Mouse (Mus musculus) midbrain, embryonic 15.5 days (tissue): ENCODE data around the gene Sgo2a. TPM values are rescaled to one million over a fixed set of nuclear protein-coding genes. Genes with fewer than 3 reads are reported as not detected.

ENCODE experiments used
- ATAC-seq: fragments of 200-750 bp; cut with Nextera tagmentation; replicated peaks from 2 replicates; pipeline ENCODE4 v1.8.0; 2017; ENCODE audit warnings: moderate TSS enrichment
- H3K27ac ChIP-seq: fragments of 300-500 bp; sonication (generic); 2 replicates; pipeline ENCODE4 v1.5.1; 2015; ENCODE audit warnings: mild to moderate bottlenecking, inconsistent platforms
- H3K27me3 ChIP-seq: fragments of 300-500 bp; sonication (generic); replicated peaks from 2 replicates; pipeline ENCODE4 v1.6.1; 2015; ENCODE audit warnings: inconsistent platforms
- H3K36me3 ChIP-seq: fragments of 300-500 bp; sonication (generic); replicated peaks from 2 replicates; pipeline ENCODE4 v1.6.1; 2015; ENCODE audit warnings: inconsistent platforms
- H3K4me1 ChIP-seq: fragments of 300-500 bp; sonication (generic); 2 replicates; pipeline ENCODE4 v1.6.1; 2015; ENCODE audit warnings: inconsistent platforms
- H3K4me2 ChIP-seq: fragments of 300-500 bp; sonication (generic); 2 replicates; pipeline ENCODE4 v1.6.1; 2015; ENCODE audit warnings: inconsistent platforms, mild to moderate bottlenecking, moderate library complexity
- H3K4me3 ChIP-seq: fragments of 300-500 bp; sonication (generic); 2 replicates; pipeline ENCODE4 v1.5.1; 2015; ENCODE audit warnings: mild to moderate bottlenecking, inconsistent platforms
- H3K9ac ChIP-seq: fragments of 300-500 bp; sonication (generic); 2 replicates; pipeline ENCODE4 v1.6.1; 2015; ENCODE audit warnings: mild to moderate bottlenecking, inconsistent platforms
- H3K9me3 ChIP-seq: fragments of 300-500 bp; sonication (generic); 2 replicates; pipeline ENCODE4 v1.6.1; 2016; ENCODE audit warnings: inconsistent platforms
- WGBS: fragments of 180-500 bp; shearing (Covaris S2); methylation state at CpG from one replicate; pipeline ENCODE4 v1.1.7; 2015; ENCODE audit warnings: mixed read lengths; 5-methylcytosine and 5-hydroxymethylcytosine counted together
- polyA plus RNA-seq: library from polyadenylated mRNA; unstranded; fragments of >200 nt; fragmentation: Nextera tagmentation; extraction: Ambion mirVana; gene quantifications from 2 replicates; pipeline ENCODE4 v1.2.1, GENCODE M21; 2015

The Sgo2a gene
- polyA plus RNA-seq, 1 experiment from 2014 or later: 2.8 TPM

DNA sequence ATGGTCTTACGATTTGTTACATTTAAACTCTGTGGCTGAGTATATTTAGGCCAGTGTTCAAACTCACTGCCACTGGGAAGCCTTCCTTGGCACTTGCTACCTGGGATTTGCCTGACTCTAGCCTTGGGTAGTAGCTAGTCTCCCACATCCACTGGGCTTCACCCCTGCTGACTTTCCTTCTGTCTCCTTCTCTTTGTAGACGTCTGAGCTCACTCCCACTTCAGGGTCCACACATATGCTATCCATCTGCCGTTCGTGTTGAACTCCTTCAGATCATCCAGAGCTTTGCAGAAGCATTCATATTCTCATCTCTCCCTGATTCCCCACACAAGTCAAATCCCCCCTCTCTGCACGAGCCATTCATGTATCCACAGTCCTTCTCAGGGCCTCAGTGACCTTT lies 49.8 kb downstream of the Sgo2a start:
- Histone ChIP-seq H3K36me3 (no peaks in the 10 kb centered on the region), H3K9me3 (no peaks in the 10 kb centered on the region), H3K4me1 (peaks cover 3% of the 10 kb centered on the region; the same call in 1 of the 2 replicates), H3K4me2 (no peak overlapping the region), H3K27me3 (no peaks in the 10 kb centered on the region), H3K27ac (no peak overlapping the region), H3K4me3 (no peak overlapping the region), H3K9ac (no peak overlapping the region)
- no peak for ATAC-seq
- 64% methylated on average over 5 of the region's 5 CpGs for WGBS

DNA sequence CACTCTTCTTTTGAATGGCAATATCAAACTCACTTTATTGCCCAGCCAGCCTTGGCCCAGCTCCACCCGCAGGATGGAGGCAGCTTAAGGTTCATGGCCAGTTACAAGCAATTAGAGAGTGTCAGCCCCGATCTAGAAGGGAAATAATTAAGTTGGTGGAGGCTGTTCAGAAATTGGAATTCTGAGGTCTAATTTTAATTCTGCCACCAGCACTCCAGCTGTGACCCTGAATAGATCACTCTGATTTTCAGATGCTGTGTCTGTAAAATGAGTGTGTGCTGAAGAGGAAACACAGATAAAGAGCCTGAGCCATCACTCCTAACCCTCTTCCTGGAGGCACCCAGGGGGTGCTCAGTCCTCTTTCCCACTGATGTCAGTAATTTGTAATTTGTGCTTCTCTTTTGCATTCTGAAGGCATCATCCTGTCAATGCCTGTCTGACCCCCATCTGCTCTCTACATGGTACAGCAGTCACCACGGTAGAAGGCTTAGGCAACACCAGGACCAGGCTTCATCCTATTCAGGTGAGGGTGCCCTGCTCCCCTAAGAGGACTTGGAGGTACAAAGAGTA lies 51.0 kb downstream of the Sgo2a start:
- 31% methylated on average over 3 of the region's 3 CpGs for WGBS
- no peaks in the 10 kb centered on the region for H3K27me3 ChIP-seq
- 0 out of 2 replicates have a peak overlapping the region, but pooled peaks have one; percentile 23 for H3K27ac ChIP-seq
- no peak overlapping the region for H3K4me3 ChIP-seq
- H3K36me3 ChIP-seq: no peaks in the 10 kb centered on the region
- ATAC-seq: peak; percentile 51; the same call in 1 of the 2 replicates
- H3K4me1 ChIP-seq: peaks cover 3% of the 10 kb centered on the region; the same call in 1 of the 2 replicates
- no peak overlapping the region for H3K9ac ChIP-seq
- H3K4me2 ChIP-seq: no peak overlapping the region
- no peaks in the 10 kb centered on the region for H3K9me3 ChIP-seq

GRCm38 (mm10) chr1:58049126-58049525 lies 53.4 kb downstream of the Sgo2a start:
- H3K36me3 ChIP-seq: no peaks in the 10 kb centered on the region
- peaks cover 3% of the 10 kb centered on the region; the same call in 1 of the 2 replicates for H3K4me1 ChIP-seq
- no peaks in the 10 kb centered on the region for H3K27me3 ChIP-seq
- WGBS: 88% methylated on average over 5 of the region's 5 CpGs
- H3K4me2 ChIP-seq: no peak overlapping the region
- H3K9me3 ChIP-seq: no peaks in the 10 kb centered on the region
- no peak overlapping the region for H3K9ac ChIP-seq
- no peak overlapping the region for H3K27ac ChIP-seq
- no peak for ATAC-seq
- no peak overlapping the region for H3K4me3 ChIP-seq

- 77% methylated on average over 11 of the region's 11 CpGs for WGBS
Measured at GRCm38 (mm10) chr1:58055598-58055997, 59.8 kb downstream of the Sgo2a start.

GRCm38 (mm10) chr1:58056074-58056807 lies 60.5 kb downstream of the Sgo2a start:
- 75% methylated on average over 13 of the region's 13 CpGs for WGBS
- ATAC-seq: no peak
- Histone ChIP-seq H3K36me3 (no peaks in the 10 kb centered on the region), H3K9me3 (no peaks in the 10 kb centered on the region), H3K27ac (no peak overlapping the region), H3K4me2 (no peak overlapping the region), H3K4me3 (no peak overlapping the region), H3K9ac (no peak overlapping the region), H3K4me1 (no peaks in the 10 kb centered on the region), H3K27me3 (no peaks in the 10 kb centered on the region)

More at GRCm38 (mm10) chr1:58055598-58055997, 59.8 kb downstream of the Sgo2a start:
- Histone ChIP-seq H3K4me1 (no peaks in the 10 kb centered on the region), H3K4me2 (no peak overlapping the region), H3K4me3 (no peak overlapping the region), H3K9me3 (no peaks in the 10 kb centered on the region), H3K9ac (no peak overlapping the region), H3K27ac (no peak overlapping the region), H3K27me3 (no peaks in the 10 kb centered on the region), H3K36me3 (no peaks in the 10 kb centered on the region)
- ATAC-seq: no peak; the same call in 1 of the 2 replicates

- ATAC-seq: no peak
- Histone ChIP-seq H3K9me3 (no peaks in the 10 kb centered on the region), H3K27me3 (no peaks in the 10 kb centered on the region), H3K4me2 (no peak overlapping the region), H3K9ac (no peak overlapping the region; the same call in 1 of the 2 replicates), H3K4me1 (no peaks in the 10 kb centered on the region), H3K36me3 (no peaks in the 10 kb centered on the region), H3K4me3 (no peak overlapping the region), H3K27ac (no peak overlapping the region)
- WGBS: 80% methylated on average over 11 of the region's 11 CpGs
Measured at GRCm38 (mm10) chr1:58056939-58057338, 61.2 kb downstream of the Sgo2a start.

DNA sequence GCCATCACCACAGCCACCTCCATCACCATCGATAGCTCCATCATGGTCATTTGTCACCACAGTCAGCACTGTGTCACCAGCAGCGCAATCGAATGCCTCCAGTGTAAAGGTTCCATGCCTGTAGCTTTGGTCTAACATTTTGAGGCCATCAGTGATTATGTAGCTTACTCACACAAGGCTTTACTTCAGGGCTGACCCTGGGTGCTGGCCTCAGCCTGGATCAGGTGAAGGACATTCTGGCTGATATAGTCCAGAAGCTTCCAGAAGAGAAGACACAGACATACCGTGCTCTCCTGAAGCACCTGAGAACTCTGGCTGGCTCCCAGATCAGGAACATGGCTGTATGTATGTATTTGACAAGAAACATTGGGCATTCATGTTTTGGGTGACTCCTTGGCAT lies 63.1 kb downstream of the Sgo2a start:
- Histone ChIP-seq H3K4me1 (no peaks in the 10 kb centered on the region), H3K27me3 (no peaks in the 10 kb centered on the region), H3K36me3 (no peaks in the 10 kb centered on the region), H3K27ac (no peak overlapping the region), H3K9me3 (no peaks in the 10 kb centered on the region), H3K4me3 (no peak overlapping the region), H3K4me2 (no peak overlapping the region), H3K9ac (no peak overlapping the region)
- WGBS: 93% methylated on average over 4 of the region's 4 CpGs
- ATAC-seq: no peak

DNA sequence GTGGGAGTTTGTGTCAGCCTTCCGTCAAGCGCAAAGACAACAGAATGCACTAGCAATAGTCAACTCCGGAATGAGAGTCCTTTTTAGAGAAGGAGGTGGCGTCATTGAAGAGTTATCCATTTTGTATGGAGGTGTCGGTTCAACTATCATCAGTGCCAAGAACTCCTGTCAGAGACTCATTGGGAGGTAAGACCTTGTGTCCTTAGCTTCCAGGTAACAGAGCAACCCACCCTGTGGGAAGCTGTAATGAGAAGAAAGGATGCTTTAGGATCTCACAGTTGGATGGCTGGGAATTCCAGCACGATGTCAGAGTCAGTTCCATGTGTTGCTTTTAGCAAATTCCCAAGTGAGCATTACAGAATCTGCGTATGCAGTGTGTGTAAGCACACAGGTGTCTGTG lies 66.4 kb downstream of the Sgo2a start:
- Histone ChIP-seq H3K4me1 (no peaks in the 10 kb centered on the region), H3K4me2 (no peak overlapping the region), H3K27me3 (no peaks in the 10 kb centered on the region), H3K9ac (no peak overlapping the region), H3K36me3 (no peaks in the 10 kb centered on the region), H3K9me3 (no peaks in the 10 kb centered on the region), H3K27ac (no peak overlapping the region), H3K4me3 (no peak overlapping the region)
- 89% methylated on average over 7 of the region's 7 CpGs for WGBS
- ATAC-seq: no peak

DNA sequence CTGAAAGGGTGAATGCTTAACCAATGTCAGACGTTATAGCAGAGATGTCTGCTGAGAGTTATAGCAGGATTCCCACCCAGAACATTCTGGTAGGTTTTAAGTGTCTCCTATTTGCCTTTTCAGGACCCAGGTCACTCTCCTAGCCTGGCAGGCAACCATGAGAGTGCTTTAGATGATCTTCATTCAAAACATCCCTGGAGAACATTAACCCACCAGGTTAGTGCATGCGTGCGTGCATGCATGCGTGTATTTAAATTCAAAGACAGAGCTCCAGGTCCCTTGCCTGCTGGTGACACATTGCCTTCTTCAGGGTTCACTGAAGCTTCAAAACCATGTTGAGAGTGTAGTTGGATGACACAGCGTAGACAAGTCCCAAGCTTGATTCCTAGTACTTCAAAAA lies 69.4 kb downstream of the Sgo2a start:
- Histone ChIP-seq H3K4me2 (no peak overlapping the region), H3K4me3 (no peak overlapping the region), H3K9ac (no peak overlapping the region), H3K9me3 (no peaks in the 10 kb centered on the region), H3K36me3 (no peaks in the 10 kb centered on the region), H3K27me3 (no peaks in the 10 kb centered on the region), H3K4me1 (no peaks in the 10 kb centered on the region), H3K27ac (no peak overlapping the region)
- WGBS: 91% methylated on average over 5 of the region's 5 CpGs
- no peak for ATAC-seq

GRCm38 (mm10) chr1:58065606-58066005 lies 69.8 kb downstream of the Sgo2a start:
- Histone ChIP-seq H3K27ac (no peak overlapping the region), H3K9ac (no peak overlapping the region), H3K9me3 (no peaks in the 10 kb centered on the region), H3K4me1 (no peaks in the 10 kb centered on the region), H3K27me3 (no peaks in the 10 kb centered on the region), H3K4me2 (no peak overlapping the region), H3K4me3 (no peak overlapping the region), H3K36me3 (no peaks in the 10 kb centered on the region)
- WGBS: 76% methylated on average over 3 of the region's 3 CpGs
- no peak for ATAC-seq

DNA sequence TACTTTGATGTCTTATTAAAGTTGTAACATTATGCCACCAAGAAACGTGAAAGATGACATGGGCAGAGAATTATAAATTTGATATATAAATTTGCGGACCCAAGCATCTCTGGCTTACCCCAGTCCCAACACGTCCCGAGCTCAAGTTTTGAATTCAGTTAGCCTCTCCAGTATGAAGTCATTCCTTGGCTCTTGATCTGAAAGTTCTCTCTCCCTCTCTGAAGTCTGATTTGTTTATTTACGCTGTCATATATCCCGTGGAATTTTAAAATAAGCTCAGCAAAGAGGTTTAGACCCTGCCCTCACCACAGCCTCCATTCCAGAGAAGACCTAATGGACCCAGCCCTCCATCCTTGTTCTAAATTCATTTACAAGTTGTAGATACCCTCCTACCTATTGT lies 73.4 kb downstream of the Sgo2a start:
- no peaks in the 10 kb centered on the region for H3K27me3 ChIP-seq
- WGBS: 92% methylated on average over 6 of the region's 6 CpGs
- no peaks in the 10 kb centered on the region for H3K36me3 ChIP-seq
- no peak overlapping the region for H3K4me3 ChIP-seq
- ATAC-seq: no peak
- H3K9me3 ChIP-seq: no peaks in the 10 kb centered on the region
- no peak overlapping the region for H3K9ac ChIP-seq
- H3K27ac ChIP-seq: no peak overlapping the region
- no peak overlapping the region for H3K4me2 ChIP-seq
- H3K4me1 ChIP-seq: no peaks in the 10 kb centered on the region

- Histone ChIP-seq H3K4me2 (no peak overlapping the region), H3K27me3 (no peaks in the 10 kb centered on the region), H3K9me3 (no peaks in the 10 kb centered on the region), H3K4me3 (no peak overlapping the region), H3K4me1 (no peaks in the 10 kb centered on the region), H3K9ac (no peak overlapping the region), H3K27ac (no peak overlapping the region), H3K36me3 (no peaks in the 10 kb centered on the region)
- WGBS: 89% methylated on average over 11 of the region's 11 CpGs
- ATAC-seq: peak; percentile 56; the same call in 1 of the 2 replicates
Measured at GRCm38 (mm10) chr1:58070091-58070490, 74.3 kb downstream of the Sgo2a start.

- H3K27me3 ChIP-seq: no peaks in the 10 kb centered on the region
- no peak overlapping the region for H3K4me3 ChIP-seq
- no peak overlapping the region for H3K27ac ChIP-seq
- no peaks in the 10 kb centered on the region for H3K9me3 ChIP-seq
- no peaks in the 10 kb centered on the region for H3K36me3 ChIP-seq
- 87% methylated on average over 9 of the region's 9 CpGs for WGBS
- no peak for ATAC-seq
- H3K9ac ChIP-seq: no peak overlapping the region
- H3K4me2 ChIP-seq: no peak overlapping the region
- H3K4me1 ChIP-seq: no peaks in the 10 kb centered on the region
Measured at GRCm38 (mm10) chr1:58071006-58071405, 75.2 kb downstream of the Sgo2a start.
